Mouse (Mus musculus): ENCODE measurements around the gene Pecr.

- no peak for TF ChIP-seq CTCF (IDR thresholded peaks at IDR 0.05; ENCODE audit: borderline replicate concordance, control insufficient read depth, extremely low read depth, insufficient read depth, low read length, poor library complexity)
- TF ChIP-seq POLR2A (IDR thresholded peaks at IDR 0.05; ENCODE audit: control insufficient read depth, extremely low read depth, insufficient read depth, low read length, poor library complexity): no peak
These were observed 55.1 kb downstream of the Pecr start for GRCm38 (mm10) chr1:72228974-72229373.
